Mouse (Mus musculus) heart, embryonic 15.5 days (tissue): Measurements from ENCODE around the gene Sec61a1. TPM values are rescaled to one million over a fixed set of nuclear protein-coding genes. Genes with fewer than 3 reads are reported as not detected.

Experiments used
- ATAC-seq: fragments of 200-750 bp; cut with Nextera tagmentation; replicated peaks from 2 replicates; pipeline ENCODE4 v1.8.0; 2017; ENCODE audit warnings: low read depth, moderate TSS enrichment; ENCODE audit not compliant: insufficient number of reproducible peaks, insufficient read depth, low FRiP score
- H3K27ac ChIP-seq: fragments of 300-500 bp; sonication (generic); 2 replicates; pipeline ENCODE4 v1.5.1; 2015; ENCODE audit warnings: mild to moderate bottlenecking, inconsistent platforms
- H3K27me3 ChIP-seq: fragments of 300-500 bp; sonication (generic); 2 replicates; pipeline ENCODE4 v1.6.1; 2015; ENCODE audit warnings: inconsistent platforms
- H3K36me3 ChIP-seq: fragments of 300-500 bp; sonication (generic); 2 replicates; pipeline ENCODE4 v1.6.1; 2015; ENCODE audit warnings: mild to moderate bottlenecking, inconsistent platforms
- H3K4me1 ChIP-seq: fragments of 300-500 bp; sonication (generic); replicated peaks from 2 replicates; pipeline ENCODE4 v1.6.1; 2015; ENCODE audit warnings: inconsistent platforms
- H3K4me2 ChIP-seq: fragments of 300-500 bp; sonication (generic); 2 replicates; pipeline ENCODE4 v1.6.1; 2015; ENCODE audit warnings: inconsistent platforms, mild to moderate bottlenecking, moderate library complexity
- H3K4me3 ChIP-seq: fragments of 300-500 bp; sonication (generic); 2 replicates; pipeline ENCODE4 v1.5.1; 2015; ENCODE audit warnings: mild to moderate bottlenecking, inconsistent platforms
- H3K9ac ChIP-seq: fragments of 300-500 bp; sonication (generic); 2 replicates; pipeline ENCODE4 v1.6.1; 2015; ENCODE audit warnings: mild to moderate bottlenecking, inconsistent platforms
- H3K9me3 ChIP-seq: fragments of 300-500 bp; sonication (generic); replicated peaks from 2 replicates; pipeline ENCODE4 v1.6.1; 2016; ENCODE audit warnings: inconsistent platforms
- WGBS: fragments of 180-500 bp; shearing (Covaris S2); methylation state at CpG from one replicate; pipeline ENCODE4 v1.1.7; 2015; ENCODE audit warnings: mixed read lengths; 5-methylcytosine and 5-hydroxymethylcytosine counted together
- polyA plus RNA-seq: library from polyadenylated mRNA; unstranded; fragments of >200 nt; fragmentation: Nextera tagmentation; extraction: Ambion mirVana; gene quantifications from 2 replicates; pipeline ENCODE4 v1.2.1, GENCODE M21; 2015

The Sec61a1 gene
- polyA plus RNA-seq, 1 experiment from 2014 or later, result 145 TPM

DNA sequence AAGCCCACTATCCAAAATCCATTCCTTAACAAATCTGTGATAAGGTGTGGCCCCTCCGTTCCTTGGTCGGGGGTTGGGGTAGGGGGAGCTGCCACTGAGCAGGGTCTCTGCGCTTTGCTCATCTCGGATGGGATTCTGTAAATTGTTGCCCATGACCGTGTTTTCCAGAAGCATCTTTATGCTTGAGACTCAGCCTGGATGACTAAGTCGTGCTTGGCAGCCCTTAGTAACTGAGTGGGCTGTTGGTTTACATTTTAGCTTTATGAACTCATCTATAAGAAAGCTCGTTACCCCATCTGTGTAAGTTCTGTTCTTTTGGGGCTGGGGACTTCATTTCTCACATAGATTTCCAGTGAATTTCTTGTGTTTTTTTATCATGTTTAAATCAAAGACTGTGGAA is 29.7 kb downstream of the Sec61a1 start:
- 83% methylated on average over 7 of the region's 7 CpGs for WGBS
- Histone ChIP-seq H3K27ac (no peak overlapping the region), H3K9ac (no peak overlapping the region), H3K4me3 (no peak overlapping the region), H3K4me2 (no peak overlapping the region), H3K4me1 (no peaks in the 10 kb centered on the region), H3K9me3 (no peaks in the 10 kb centered on the region), H3K36me3 (peaks cover 51% of the 10 kb centered on the region), H3K27me3 (no peaks in the 10 kb centered on the region)
- no peak for ATAC-seq

DNA sequence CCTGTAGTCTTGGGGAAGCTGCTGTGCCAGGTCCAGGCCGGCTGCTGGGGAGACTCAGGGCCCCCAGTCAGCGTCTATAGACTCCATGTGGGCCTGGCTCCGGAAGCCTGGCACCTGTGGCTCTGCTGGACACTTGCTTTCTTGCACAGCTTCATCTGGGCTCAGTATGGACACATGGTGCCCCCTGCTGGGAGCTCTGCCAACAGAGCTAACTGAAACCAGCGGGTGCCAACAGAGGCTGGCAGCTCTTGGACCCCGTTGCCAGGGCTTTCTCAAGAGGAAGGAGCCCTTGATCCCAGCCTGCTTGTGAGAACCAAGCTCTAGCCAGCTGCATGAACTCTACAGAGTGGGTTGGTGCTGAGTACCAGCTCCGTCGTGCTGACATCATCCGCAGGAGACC is 31.8 kb downstream of the Sec61a1 start:
- Histone ChIP-seq H3K9me3 (no peaks in the 10 kb centered on the region), H3K4me3 (no peak overlapping the region), H3K36me3 (peaks cover 58% of the 10 kb centered on the region; the same call in 1 of the 2 replicates), H3K27me3 (no peaks in the 10 kb centered on the region), H3K4me1 (peaks cover 12% of the 10 kb centered on the region), H3K4me2 (no peak overlapping the region), H3K27ac (no peak overlapping the region), H3K9ac (no peak overlapping the region)
- ATAC-seq, result no peak
- 81% methylated on average over 8 of the region's 8 CpGs for whole genome bisulfite sequencing

DNA sequence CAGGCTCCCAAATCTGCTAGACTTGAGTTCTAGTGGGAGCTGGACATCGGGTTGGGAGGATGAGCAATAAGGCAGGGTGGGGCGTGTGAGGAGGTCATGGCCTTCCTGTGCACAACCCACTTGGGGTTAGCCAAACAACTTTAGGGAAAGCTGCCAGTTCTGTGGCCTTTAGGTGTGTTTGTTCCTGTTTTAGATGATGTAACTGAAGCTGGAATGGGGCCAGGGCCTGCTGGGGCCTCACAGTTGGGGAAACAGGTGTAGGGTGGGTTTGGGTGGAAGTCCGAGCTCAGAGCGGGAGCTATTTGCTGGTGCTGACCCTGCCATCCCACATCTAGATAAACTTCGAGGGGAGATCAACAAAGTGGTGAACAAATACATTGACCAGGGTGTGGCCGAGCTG is 33.3 kb downstream of the Sec61a1 start:
- peaks cover 69% of the 10 kb centered on the region for H3K36me3 ChIP-seq
- H3K27ac ChIP-seq, result no peak overlapping the region
- WGBS, result 82% methylated on average over 6 of the region's 6 CpGs
- H3K9me3 ChIP-seq, result no peaks in the 10 kb centered on the region
- no peak overlapping the region for H3K9ac ChIP-seq
- no peak overlapping the region for H3K4me3 ChIP-seq
- H3K4me2 ChIP-seq, result no peak overlapping the region
- no peak for ATAC-seq
- H3K4me1 ChIP-seq, result peaks cover 18% of the 10 kb centered on the region
- no peaks in the 10 kb centered on the region for H3K27me3 ChIP-seq

DNA sequence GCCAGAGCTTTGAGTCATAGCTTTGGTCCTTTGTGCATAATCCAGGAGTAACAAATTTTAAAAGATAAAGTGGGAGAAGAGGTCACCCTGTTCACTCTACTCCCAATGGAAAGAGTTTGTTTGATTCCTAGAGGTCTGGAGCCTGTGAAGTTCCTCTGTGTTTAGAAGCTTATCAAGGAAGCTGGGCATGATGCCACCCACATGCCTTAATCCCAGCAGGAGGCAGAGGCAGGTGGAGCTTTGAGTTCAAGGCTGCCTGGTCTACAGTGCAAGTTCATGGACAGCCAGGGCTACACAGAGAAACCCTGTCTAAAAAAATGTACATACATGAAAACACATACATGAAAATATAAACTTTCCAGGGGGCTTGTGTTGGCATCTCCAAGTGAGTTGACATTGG is 34.8 kb downstream of the Sec61a1 start:
- peaks cover 79% of the 10 kb centered on the region for H3K36me3 ChIP-seq
- no peak overlapping the region for H3K4me3 ChIP-seq
- no peaks in the 10 kb centered on the region for H3K9me3 ChIP-seq
- peaks cover 22% of the 10 kb centered on the region for H3K4me1 ChIP-seq
- no peaks in the 10 kb centered on the region for H3K27me3 ChIP-seq
- H3K4me2 ChIP-seq, result no peak overlapping the region
- no peak overlapping the region for H3K9ac ChIP-seq
- no peak overlapping the region for H3K27ac ChIP-seq
- ATAC-seq, result no peak

DNA sequence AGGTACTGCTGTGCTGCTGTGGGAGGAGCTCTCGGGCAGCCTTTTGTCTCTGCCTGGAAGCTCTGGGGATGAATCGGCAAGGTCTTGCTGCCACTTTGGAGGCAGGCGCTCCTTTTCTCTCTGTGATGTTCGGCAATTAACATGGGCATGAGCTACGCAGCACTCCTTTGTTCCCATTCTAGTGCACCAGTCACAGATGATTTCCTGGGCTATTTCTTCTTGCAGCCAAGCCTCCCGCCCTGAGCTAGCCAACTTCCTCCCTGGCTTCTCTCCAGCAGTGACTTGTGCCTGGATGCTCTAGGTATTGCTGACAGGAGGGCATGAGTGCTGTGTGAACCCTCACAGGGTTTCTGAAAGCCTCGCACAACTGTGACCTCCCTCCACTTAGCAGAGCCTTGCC is 35.6 kb downstream of the Sec61a1 start:
- Histone ChIP-seq H3K27me3 (no peaks in the 10 kb centered on the region), H3K9ac (no peak overlapping the region), H3K4me1 (peaks cover 22% of the 10 kb centered on the region), H3K4me2 (no peak overlapping the region), H3K9me3 (no peaks in the 10 kb centered on the region), H3K27ac (no peak overlapping the region; the same call in 1 of the 2 replicates), H3K4me3 (no peak overlapping the region), H3K36me3 (peaks cover 79% of the 10 kb centered on the region)
- WGBS, result 53% methylated on average over 7 of the region's 7 CpGs
- ATAC-seq, result no peak

DNA sequence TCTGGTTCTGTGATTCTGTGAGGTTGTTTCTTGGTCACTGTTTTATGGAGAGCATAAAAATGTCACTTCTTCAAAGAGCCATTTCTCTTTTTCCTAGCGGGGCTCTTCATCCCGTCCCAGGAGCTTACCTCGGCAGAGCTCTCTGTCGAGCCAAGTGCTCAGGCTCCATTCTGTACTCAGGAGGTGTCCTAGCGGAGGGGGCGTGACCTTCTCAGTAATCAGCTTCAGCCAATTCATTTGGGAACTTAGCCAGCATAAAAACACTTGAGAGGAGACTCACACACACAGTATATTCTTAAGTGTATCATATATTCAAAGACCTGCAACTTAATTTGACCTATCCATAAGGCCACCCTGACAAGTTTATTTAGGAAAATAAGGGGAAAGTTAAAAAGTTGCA is 38.3 kb downstream of the Sec61a1 start:
- no peak for ATAC-seq
- Histone ChIP-seq H3K4me3 (no peak overlapping the region), H3K4me1 (peaks cover 28% of the 10 kb centered on the region), H3K27ac (no peak overlapping the region), H3K4me2 (no peak overlapping the region), H3K9ac (no peak overlapping the region), H3K27me3 (no peaks in the 10 kb centered on the region), H3K9me3 (no peaks in the 10 kb centered on the region), H3K36me3 (peaks cover 71% of the 10 kb centered on the region)
- WGBS, result 50% methylated on average over 6 of the region's 6 CpGs

DNA sequence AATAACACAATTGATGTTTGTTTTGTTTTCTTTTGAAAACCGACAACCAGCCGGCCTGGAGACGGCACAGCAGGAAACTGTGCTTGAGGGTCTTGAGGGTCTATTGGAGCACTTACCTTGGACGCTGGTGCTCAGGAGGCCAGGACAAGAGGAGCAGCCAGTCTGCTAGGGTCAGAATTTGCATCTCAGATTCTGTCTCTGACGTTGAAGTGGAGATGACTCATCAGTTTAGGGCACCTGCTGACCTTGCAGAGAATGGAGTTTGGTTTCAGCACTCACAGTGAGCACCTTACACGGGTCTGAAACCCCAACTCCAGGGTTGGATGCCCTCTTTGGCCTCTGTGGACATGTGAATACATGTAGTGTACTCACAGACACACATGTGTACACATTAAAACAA is 48.8 kb downstream of the Sec61a1 start:
- Histone ChIP-seq H3K4me2 (no peak overlapping the region), H3K36me3 (peaks cover 49% of the 10 kb centered on the region), H3K9ac (no peak overlapping the region), H3K4me3 (no peak overlapping the region), H3K9me3 (no peaks in the 10 kb centered on the region), H3K27me3 (no peaks in the 10 kb centered on the region), H3K4me1 (peaks cover 20% of the 10 kb centered on the region), H3K27ac (no peak overlapping the region)
- 66% methylated on average over 6 of the region's 6 CpGs for WGBS
- ATAC-seq, result no peak

DNA sequence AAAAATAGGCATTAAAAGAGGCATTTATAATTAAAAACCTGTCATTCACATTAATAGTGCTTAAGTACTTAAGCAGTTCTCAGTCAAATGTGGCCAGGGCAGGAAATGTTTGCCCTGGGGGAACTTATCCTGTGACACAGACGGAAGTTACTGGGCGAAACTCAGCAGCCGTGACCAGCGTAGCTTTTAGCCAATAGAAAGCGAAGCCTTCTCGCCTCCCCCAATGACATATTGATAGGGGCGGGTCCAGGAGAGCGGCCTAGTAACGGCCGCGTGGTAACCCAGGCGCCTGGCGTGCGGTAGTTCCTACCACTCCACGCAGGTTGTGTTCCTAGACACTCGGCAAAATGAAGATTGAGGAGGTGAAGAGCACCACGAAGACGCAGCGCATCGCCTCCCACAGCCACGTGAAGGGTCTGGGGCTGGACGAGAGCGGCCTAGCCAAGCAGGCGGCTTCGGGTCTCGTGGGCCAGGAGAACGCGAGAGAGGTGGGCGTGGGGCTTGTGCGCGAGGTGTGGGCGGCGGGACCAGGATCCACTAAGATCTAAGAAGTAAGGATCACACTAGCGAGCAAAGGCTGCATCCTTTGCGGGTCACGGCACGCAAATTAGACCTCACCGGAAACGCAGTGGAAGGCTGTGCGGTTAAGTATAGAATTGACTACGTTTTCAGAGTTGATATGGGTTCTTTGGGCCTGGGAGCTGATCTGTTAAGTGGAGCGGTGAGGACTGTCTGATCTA is 53.4 kb downstream of the Sec61a1 start, which contains the start of gene Ruvbl1:
Gene Ruvbl1 (plus strand): TSS at position 229 of the 740 bp plus-strand sequence.
- H3K27me3 ChIP-seq, result no peaks in the 10 kb centered on the region
- H3K9ac ChIP-seq, result peak within 1 kb of the TSS; percentile 72
- peak within 1 kb of the TSS; percentile 69 for H3K4me2 ChIP-seq
- under 1% methylated on average over 42 of the region's 42 CpGs for WGBS
- no peaks in the 10 kb centered on the region for H3K9me3 ChIP-seq
- ATAC-seq, result peak; percentile 99
- peak within 1 kb of the TSS; percentile 76 for H3K4me3 ChIP-seq
- H3K27ac ChIP-seq, result no peak within 1 kb of the TSS
- peaks cover 28% of the 10 kb centered on the region for H3K36me3 ChIP-seq
- peaks cover 22% of the 10 kb centered on the region for H3K4me1 ChIP-seq

DNA sequence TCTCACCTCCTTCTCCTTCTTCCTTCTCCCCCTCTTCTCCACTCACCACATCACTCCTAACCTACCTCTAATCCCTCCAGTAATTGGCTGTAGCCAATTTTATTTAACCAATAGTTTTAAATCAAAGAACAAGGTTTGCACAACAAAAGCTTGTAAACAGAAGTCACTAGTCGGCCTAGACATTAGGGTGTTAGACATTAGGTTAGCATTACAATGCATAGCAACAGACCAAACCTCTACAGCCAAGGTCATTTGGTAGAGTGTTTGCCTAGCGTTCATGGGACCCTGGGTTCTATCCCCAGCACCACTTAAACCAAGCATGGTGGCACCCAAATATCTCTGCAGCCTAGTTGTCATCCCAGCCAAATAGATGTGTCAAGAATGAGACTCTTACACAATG is 64.2 kb downstream of the Sec61a1 start:
- Histone ChIP-seq H3K9me3 (no peaks in the 10 kb centered on the region), H3K4me3 (no peak overlapping the region), H3K9ac (no peak overlapping the region), H3K27me3 (0 out of 2 replicates have a peak, but pooled peaks cover 8% of the 10 kb centered on the region), H3K4me2 (no peak overlapping the region), H3K36me3 (no peaks in the 10 kb centered on the region), H3K4me1 (no peaks in the 10 kb centered on the region), H3K27ac (no peak overlapping the region)
- no peak for ATAC-seq
- 60% methylated on average over 2 of the region's 2 CpGs for WGBS

Other genes with a start within 250 kb of the Sec61a1 start
- 16.4 and 19.6 TPM in 2 replicates for gene Eefsec, start 72.4 kb downstream of the Sec61a1 start, polyA plus RNA-seq
- gene Ruvbl1, start 53.5 kb downstream of the Sec61a1 start, polyA plus RNA-seq, result 63.3 and 85.2 TPM in 2 replicates
- 25.5 and 25.6 TPM in 2 replicates for gene Kbtbd12, start 119.0 kb upstream of the Sec61a1 start, polyA plus RNA-seq
- 35.9 and 44.4 TPM in 2 replicates for gene Mgll, start 205.5 kb upstream of the Sec61a1 start, polyA plus RNA-seq